Mouse (Mus musculus) ES-Bruce4 (cell line): ENCODE data around the gene Dlg4. TPM values are rescaled to one million over a fixed set of nuclear protein-coding genes. Genes with fewer than 3 reads are reported as not detected.

ENCODE experiments used
- H3K27ac ChIP-seq: 2 replicates; pipeline ENCODE4 v1.5.1; 2012; ENCODE audit warnings: low read length, inconsistent platforms; ENCODE audit not compliant: insufficient read depth
- H3K27me3 ChIP-seq: 2 replicates; pipeline ENCODE4 v1.6.1; 2012; ENCODE audit warnings: mild to moderate bottlenecking, low read length, inconsistent platforms; ENCODE audit not compliant: control insufficient read depth, poor library complexity, insufficient read depth, severe bottlenecking
- H3K36me3 ChIP-seq: 2 replicates; pipeline ENCODE4 v1.6.1; 2012; ENCODE audit warnings: inconsistent platforms, mild to moderate bottlenecking, low read length, moderate library complexity; ENCODE audit not compliant: control insufficient read depth, poor library complexity, insufficient read depth, severe bottlenecking
- H3K4me1 ChIP-seq: one replicate; pipeline ENCODE4 v1.8.1; 2011; ENCODE audit warnings: low read length; ENCODE audit not compliant: control insufficient read depth, insufficient read depth
- H3K4me3 ChIP-seq: 2 replicates; pipeline ENCODE4 v1.5.1; 2011; ENCODE audit warnings: low read depth, mild to moderate bottlenecking, low read length
- H3K9ac ChIP-seq: 2 replicates; pipeline ENCODE4 v1.6.1; 2012; ENCODE audit warnings: low read depth, mild to moderate bottlenecking, inconsistent platforms; ENCODE audit not compliant: poor library complexity, severe bottlenecking
- H3K9me3 ChIP-seq: replicated peaks from 2 replicates; pipeline ENCODE4 v1.6.1; 2012; ENCODE audit warnings: mild to moderate bottlenecking, low read length, inconsistent platforms; ENCODE audit not compliant: control insufficient read depth, poor library complexity, insufficient read depth, severe bottlenecking
- CTCF ChIP-seq: IDR thresholded peaks from one replicate; pipeline ENCODE4 v1.8.1; 2011; ENCODE audit warnings: low read depth, low read length
- EP300 ChIP-seq: IDR thresholded peaks from 2 replicates; pipeline ENCODE4 v1.6.1; 2011; ENCODE audit warnings: low read depth, low read length; ENCODE audit not compliant: insufficient read depth
- POLR2A ChIP-seq: IDR thresholded peaks from one replicate; pipeline ENCODE4 v1.8.1; 2011; ENCODE audit warnings: low read length; ENCODE audit not compliant: insufficient read depth
- polyA plus RNA-seq: library from polyadenylated mRNA; stranded (reverse); fragments of >200 nt; gene quantifications from 2 replicates; pipeline ENCODE4 v1.2.4, GENCODE M21; 2011; ENCODE audit warnings: low read depth; ENCODE audit not compliant: missing spikeins, insufficient read depth, insufficient read length

Gene Dlg4
- polyA plus RNA-seq, 1 experiment, result 25.7 TPM

DNA sequence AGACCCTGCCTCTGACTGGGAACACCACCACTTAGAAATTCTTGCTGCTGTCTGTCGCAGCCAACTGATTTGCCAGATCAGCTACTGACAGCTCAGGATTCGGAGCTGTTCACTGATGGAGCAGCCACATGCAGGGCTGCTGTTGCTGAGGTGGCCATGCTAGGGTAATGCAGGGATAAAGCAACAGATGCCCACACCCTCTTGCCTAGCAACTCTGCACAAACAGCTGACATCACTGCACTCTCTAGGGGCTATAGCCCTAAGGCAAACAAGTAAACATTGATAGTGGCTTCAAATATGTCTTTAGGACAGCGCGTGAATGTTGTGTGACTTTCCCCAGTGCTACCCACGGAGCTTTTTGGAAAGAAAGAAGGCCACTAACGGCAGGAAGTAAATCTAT is 62.4 kb downstream of the Dlg4 start:
- Histone ChIP-seq H3K36me3 (no peaks in the 10 kb centered on the region), H3K9ac (no peak overlapping the region), H3K27ac (no peak overlapping the region), H3K9me3 (no peaks in the 10 kb centered on the region), H3K27me3 (no peaks in the 10 kb centered on the region), H3K4me3 (no peak overlapping the region), H3K4me1 (no peaks in the 10 kb centered on the region)
- TF ChIP-seq POLR2A, result no peak
- TF ChIP-seq EP300, result no peak
- TF ChIP-seq CTCF, result no peak

DNA sequence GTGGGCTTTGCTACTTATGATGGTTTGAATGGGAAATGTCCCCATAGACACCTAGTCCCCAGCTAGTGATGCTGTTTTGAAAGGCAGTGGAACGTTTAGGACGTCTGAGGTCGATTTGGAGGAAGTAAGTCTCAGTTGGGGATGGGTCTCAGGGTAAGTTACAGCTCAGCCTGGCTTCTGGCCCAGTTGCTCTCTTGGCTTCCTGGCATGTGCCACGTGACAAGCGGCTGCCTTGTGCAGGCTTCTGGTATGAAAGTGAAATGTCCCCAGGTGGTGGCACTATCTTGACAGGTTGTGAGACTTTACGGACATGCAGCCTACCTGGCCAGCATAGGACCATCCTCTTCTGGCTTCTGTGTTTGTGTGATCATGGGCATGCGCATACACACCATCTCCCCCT is 63.2 kb downstream of the Dlg4 start:
- TF ChIP-seq POLR2A, result no peak
- TF ChIP-seq EP300, result no peak
- no peak for TF ChIP-seq CTCF
- no peaks in the 10 kb centered on the region for H3K36me3 ChIP-seq
- H3K27ac ChIP-seq, result no peak overlapping the region
- H3K27me3 ChIP-seq, result no peaks in the 10 kb centered on the region
- no peaks in the 10 kb centered on the region for H3K4me1 ChIP-seq
- no peak overlapping the region for H3K9ac ChIP-seq
- no peak overlapping the region for H3K4me3 ChIP-seq
- H3K9me3 ChIP-seq, result no peaks in the 10 kb centered on the region

DNA sequence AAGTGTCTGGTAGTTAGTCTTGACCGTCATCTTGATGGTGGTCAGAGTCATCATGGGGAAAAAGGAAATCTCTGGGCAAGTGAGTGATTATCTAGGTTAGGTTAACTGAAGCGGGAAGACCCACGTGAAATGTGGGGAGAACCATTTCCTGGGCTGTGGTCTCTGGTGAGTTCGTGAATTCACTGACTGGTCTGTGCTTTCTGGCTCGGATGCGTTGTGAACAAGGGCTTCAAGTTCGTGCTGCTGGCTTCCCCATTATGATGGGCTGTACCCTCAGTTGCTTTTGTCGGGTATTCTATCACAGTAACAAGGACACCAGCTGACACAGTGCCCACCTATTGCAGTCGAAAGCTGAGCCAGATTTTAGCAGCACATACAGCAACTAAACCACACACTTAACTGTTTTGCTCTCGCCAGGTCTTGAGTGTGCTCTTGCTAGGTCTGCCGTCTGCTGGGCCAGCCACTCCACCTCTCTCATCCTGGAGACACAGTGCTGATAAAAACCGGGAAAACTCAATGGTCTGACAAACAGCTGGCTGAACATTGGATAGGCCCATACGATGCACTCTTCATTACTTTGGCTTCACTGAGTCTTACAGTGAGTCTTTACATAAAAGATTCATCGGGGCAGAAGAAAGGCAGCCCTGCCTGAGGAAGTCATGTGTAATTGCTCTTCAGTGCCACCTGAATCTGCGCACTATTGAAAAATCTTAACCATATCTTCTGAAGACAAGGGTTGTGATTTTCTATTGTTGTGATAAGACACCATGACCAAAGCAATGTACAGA is 64.3 kb downstream of the Dlg4 start:
- H3K27me3 ChIP-seq, result no peaks in the 10 kb centered on the region

GRCm38 (mm10) chr11:70084563-70084962 is 67.8 kb downstream of the Dlg4 start:
- no peak for TF ChIP-seq CTCF
- no peak for TF ChIP-seq EP300
- TF ChIP-seq POLR2A, result no peak
- Histone ChIP-seq H3K9me3 (0 out of 2 replicates have a peak, but pooled peaks cover 2% of the 10 kb centered on the region), H3K4me1 (no peaks in the 10 kb centered on the region), H3K4me3 (no peak overlapping the region), H3K36me3 (no peaks in the 10 kb centered on the region), H3K27me3 (no peaks in the 10 kb centered on the region), H3K9ac (no peak overlapping the region), H3K27ac (no peak overlapping the region)

More for the DNA sequence above, 64.3 kb downstream of the Dlg4 start:
- Histone ChIP-seq H3K27ac (no peak overlapping the region), H3K4me3 (no peak overlapping the region), H3K4me1 (no peaks in the 10 kb centered on the region), H3K9me3 (no peaks in the 10 kb centered on the region), H3K9ac (no peak overlapping the region), H3K36me3 (no peaks in the 10 kb centered on the region)
- TF ChIP-seq POLR2A (no peak), EP300 (no peak), CTCF (no peak)

DNA sequence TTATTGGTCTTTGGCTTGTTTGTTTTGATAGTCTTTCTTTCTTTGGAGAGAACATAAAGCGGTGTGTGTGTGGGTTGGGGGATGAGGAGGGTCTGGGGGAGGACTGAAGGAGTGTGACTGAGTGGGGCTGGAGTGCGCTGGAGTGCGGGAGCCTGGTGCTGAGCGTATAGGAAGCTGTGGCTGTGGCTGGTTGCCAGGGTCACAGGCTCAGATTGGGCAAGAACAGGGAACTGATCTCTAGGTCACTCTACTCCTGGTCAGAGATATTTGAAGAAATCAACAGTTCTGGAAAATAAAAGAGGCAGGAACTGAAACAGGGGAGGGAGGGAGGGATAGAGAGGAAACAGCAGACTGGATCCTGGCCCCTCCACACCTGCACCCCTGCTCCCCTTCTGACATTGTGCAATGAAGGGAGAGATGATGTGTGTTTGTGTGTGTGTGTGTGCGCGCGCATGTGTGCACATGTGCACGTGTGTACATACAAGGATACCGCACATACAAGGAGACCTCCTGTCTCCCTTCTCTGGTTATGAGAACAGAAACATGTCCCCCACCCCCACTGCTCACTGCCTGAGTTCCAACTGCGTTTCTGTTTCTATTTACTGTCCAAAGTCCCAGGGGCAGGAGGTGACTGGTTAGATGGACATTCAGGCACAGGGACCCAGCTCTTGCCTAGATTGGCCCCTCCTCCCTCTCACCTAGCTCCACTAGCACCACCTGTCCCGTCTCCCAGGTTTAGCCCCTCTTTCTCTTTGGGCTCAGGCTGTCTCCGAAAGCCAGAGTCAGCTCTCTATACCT is 75.4 kb downstream of the Dlg4 start, which contains the start of gene Asgr2:
Gene Asgr2, plus strand, starts transcription at position 659 of the 798 bp plus-strand sequence.
- Histone ChIP-seq H3K9ac (no peak within 1 kb of the TSS), H3K36me3 (no peaks in the 10 kb centered on the region), H3K27ac (no peak within 1 kb of the TSS), H3K4me3 (no peak within 1 kb of the TSS), H3K9me3 (0 out of 2 replicates have a peak, but pooled peaks cover 2% of the 10 kb centered on the region), H3K27me3 (no peaks in the 10 kb centered on the region), H3K4me1 (no peaks in the 10 kb centered on the region)
- no peak for TF ChIP-seq POLR2A

Other genes starting within 250 kb of the Dlg4 start
- 10.1 and 12.1 TPM in 2 replicates for gene Chrnb1, start 221.0 kb upstream of the Dlg4 start, polyA plus RNA-seq
- 1.8 and 2.5 TPM in 2 replicates for gene Fgf11, start 215.1 kb upstream of the Dlg4 start, polyA plus RNA-seq
- gene Tmem102, start 211.3 kb upstream of the Dlg4 start, polyA plus RNA-seq, result 10.1 and 11.6 TPM in 2 replicates
- not detected in 2 replicates for gene Gm39566, start 201.6 kb upstream of the Dlg4 start, polyA plus RNA-seq
- gene Spem2, start 198.5 kb upstream of the Dlg4 start, polyA plus RNA-seq, result not detected in 2 replicates
- gene Spem1, start 194.8 kb upstream of the Dlg4 start, polyA plus RNA-seq, result not detected in 2 replicates
- gene Nlgn2, start 179.2 kb upstream of the Dlg4 start, polyA plus RNA-seq, result 19.6 and 25.4 TPM in 2 replicates
- gene Tmem256, start 178.4 kb upstream of the Dlg4 start, polyA plus RNA-seq, result 97.1 and 103 TPM in 2 replicates
- gene Plscr3, start 170.6 kb upstream of the Dlg4 start, polyA plus RNA-seq, result 27.2 and 31.2 TPM in 2 replicates
- gene Tnk1, start 158.2 kb upstream of the Dlg4 start, polyA plus RNA-seq, result 15.6 and 19.6 TPM in 2 replicates
- not detected in 2 replicates for gene Tmem95, start 138.9 kb upstream of the Dlg4 start, polyA plus RNA-seq
- gene Kctd11, start 135.5 kb upstream of the Dlg4 start, polyA plus RNA-seq, result 5.2 and 6.3 TPM in 2 replicates
- 1.5 and 2.3 TPM in 2 replicates for gene Acap1, start 121.4 kb upstream of the Dlg4 start, polyA plus RNA-seq
- 11.6 and 13.1 TPM in 2 replicates for gene 2810408A11Rik, start 116.0 kb upstream of the Dlg4 start, polyA plus RNA-seq
- 27.9 and 32.4 TPM in 2 replicates for gene Neurl4, start 115.9 kb upstream of the Dlg4 start, polyA plus RNA-seq
- 23.9 and 24.4 TPM in 2 replicates for gene Gps2, start 103.1 kb upstream of the Dlg4 start, polyA plus RNA-seq
- 1,015 and 1,063 TPM in 2 replicates for gene Eif5a, start 95.0 kb upstream of the Dlg4 start, polyA plus RNA-seq
- gene Ybx2, start 81.1 kb upstream of the Dlg4 start, polyA plus RNA-seq, result 55.2 and 57.2 TPM in 2 replicates
- gene Slc2a4, start 68.8 kb upstream of the Dlg4 start, polyA plus RNA-seq, result 2.7 and 3.2 TPM in 2 replicates
- gene Cldn7, start 52.2 kb upstream of the Dlg4 start, polyA plus RNA-seq, result 106 and 144 TPM in 2 replicates
- gene Ctdnep1, start 35.8 kb upstream of the Dlg4 start, polyA plus RNA-seq, result 61.9 and 63.4 TPM in 2 replicates
- 77.6 and 80.1 TPM in 2 replicates for gene Elp5, start 34.4 kb upstream of the Dlg4 start, polyA plus RNA-seq
- gene Gabarap, start 25.8 kb upstream of the Dlg4 start, polyA plus RNA-seq, result 141 and 144 TPM in 2 replicates
- 75.6 and 83.0 TPM in 2 replicates for gene Phf23, start 21.2 kb upstream of the Dlg4 start, polyA plus RNA-seq
- 60.1 and 63.3 TPM in 2 replicates for gene Dvl2, start 16.3 kb upstream of the Dlg4 start, polyA plus RNA-seq
- gene Acadvl, start 1.5 kb upstream of the Dlg4 start, polyA plus RNA-seq, result 17.1 and 19.8 TPM in 2 replicates
- gene Asgr1, start 37.1 kb downstream of the Dlg4 start, polyA plus RNA-seq, result not detected in 2 replicates
- not detected in 2 replicates for gene Asgr2, start 75.7 kb downstream of the Dlg4 start, polyA plus RNA-seq
- gene Mgl2, start 113.4 kb downstream of the Dlg4 start, polyA plus RNA-seq, result 0.37 and 0.43 TPM in 2 replicates
- not detected in 2 replicates for gene Clec10a, start 139.3 kb downstream of the Dlg4 start, polyA plus RNA-seq
- gene Slc16a11, start 195.8 kb downstream of the Dlg4 start, polyA plus RNA-seq, result 2.0 and 3.5 TPM in 2 replicates
- gene Slc16a13, start 204.1 kb downstream of the Dlg4 start, polyA plus RNA-seq, result 8.9 and 11.2 TPM in 2 replicates
- 4.1 TPM in 2 replicates for gene Bcl6b, start 212.9 kb downstream of the Dlg4 start, polyA plus RNA-seq
- gene 0610010K14Rik, start 221.0 kb downstream of the Dlg4 start, polyA plus RNA-seq, result 108 and 126 TPM in 2 replicates
- gene Gm21988, start 222.9 kb downstream of the Dlg4 start, polyA plus RNA-seq, result 0.55 and 0.65 TPM in 2 replicates
- 88.5 and 97.8 TPM in 2 replicates for gene Rnasek, start 222.9 kb downstream of the Dlg4 start, polyA plus RNA-seq
- gene Alox12, start 238.4 kb downstream of the Dlg4 start, polyA plus RNA-seq, result 1.4 and 2.1 TPM in 2 replicates